Mouse (Mus musculus) midbrain, embryonic 10.5 days (tissue): ENCODE results near the gene Ncln. TPM values are rescaled to one million over a fixed set of nuclear protein-coding genes. Genes with fewer than 3 reads are reported as not detected.
A peak's percentile ranks its signal among the peaks of the same experiment; 100 is the strongest.

ENCODE experiments used
- DNase-seq: peaks from one replicate; pipeline ENCODE4 v3.0.0-alpha.2; 2017; ENCODE audit warnings: low spot score
- H3K27ac ChIP-seq: fragments of 300-500 bp; sonication (generic); replicated peaks from 2 replicates; pipeline ENCODE4 v1.5.1; 2016; ENCODE audit warnings: mild to moderate bottlenecking
- H3K27me3 ChIP-seq: fragments of 300-500 bp; sonication (generic); 2 replicates; pipeline ENCODE4 v1.6.1; 2016; ENCODE audit warnings: low read depth, mild to moderate bottlenecking; ENCODE audit not compliant: poor library complexity, severe bottlenecking
- H3K36me3 ChIP-seq: fragments of 300-500 bp; sonication (generic); 2 replicates; pipeline ENCODE4 v1.6.1; 2016; ENCODE audit warnings: mild to moderate bottlenecking, moderate library complexity
- H3K4me1 ChIP-seq: fragments of 300-500 bp; sonication (generic); 2 replicates; pipeline ENCODE4 v1.6.1; 2016
- H3K4me3 ChIP-seq: fragments of 300-500 bp; sonication (generic); 2 replicates; pipeline ENCODE4 v1.5.1; 2016; ENCODE audit warnings: mild to moderate bottlenecking, moderate library complexity
- H3K9me3 ChIP-seq: fragments of 300-500 bp; sonication (generic); replicated peaks from 2 replicates; pipeline ENCODE4 v1.6.1; 2016; ENCODE audit warnings: mild to moderate bottlenecking
- WGBS: fragments of 180-500 bp; shearing (Covaris S2); methylation state at CpG from one replicate; pipeline ENCODE4 v1.1.7; 2016; 5-methylcytosine and 5-hydroxymethylcytosine counted together
- polyA plus RNA-seq: library from polyadenylated mRNA; unstranded; fragments of >200 nt; fragmentation: Nextera tagmentation; extraction: Ambion mirVana; gene quantifications from 2 replicates; pipeline ENCODE4 v1.2.1, GENCODE M21; 2016

Gene Ncln
- polyA plus RNA-seq, 1 experiment from 2014 or later, result 87.5 TPM

GRCm38 (mm10) chr10:81462917-81463316 is 33.3 kb downstream of the Ncln start:
- 82% methylated on average over 7 of the region's 7 CpGs for WGBS
- DNase-seq, result peak; percentile 11

DNA sequence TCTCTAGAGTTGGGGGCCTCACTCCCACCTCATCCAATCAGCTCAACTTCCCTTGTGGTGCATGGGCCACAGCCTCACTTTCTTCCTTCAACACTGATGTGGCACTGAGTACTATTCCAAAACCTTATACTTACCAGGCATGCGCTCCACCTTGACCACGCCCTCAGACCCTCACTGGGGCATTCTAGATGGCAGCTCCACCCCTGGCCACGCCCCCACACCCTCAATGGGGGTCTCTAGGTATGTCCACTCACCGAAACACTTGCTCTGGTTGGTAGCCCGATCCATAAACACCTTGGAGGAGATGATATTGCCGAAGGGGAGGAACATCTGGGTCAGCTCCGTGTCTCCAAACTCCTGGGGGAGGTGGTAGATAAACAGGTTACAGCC is 33.8 kb downstream of the Ncln start:
- Histone ChIP-seq H3K36me3 (0 out of 2 replicates have a peak, but pooled peaks cover 4% of the 10 kb centered on the region), H3K27me3 (peaks cover 100% of the 10 kb centered on the region), H3K27ac (no peak overlapping the region), H3K4me1 (peaks cover 42% of the 10 kb centered on the region), H3K9me3 (no peaks in the 10 kb centered on the region), H3K4me3 (no peak overlapping the region)
- 39% methylated on average over 7 of the region's 7 CpGs for WGBS
- DNase-seq, result no peak

More at GRCm38 (mm10) chr10:81462917-81463316, 33.3 kb downstream of the Ncln start:
- H3K27ac ChIP-seq, result no peak overlapping the region
- H3K36me3 ChIP-seq, result 0 out of 2 replicates have a peak, but pooled peaks cover 4% of the 10 kb centered on the region
- no peaks in the 10 kb centered on the region for H3K9me3 ChIP-seq
- H3K4me3 ChIP-seq, result no peak overlapping the region
- H3K4me1 ChIP-seq, result peaks cover 42% of the 10 kb centered on the region
- peaks cover 100% of the 10 kb centered on the region for H3K27me3 ChIP-seq

DNA sequence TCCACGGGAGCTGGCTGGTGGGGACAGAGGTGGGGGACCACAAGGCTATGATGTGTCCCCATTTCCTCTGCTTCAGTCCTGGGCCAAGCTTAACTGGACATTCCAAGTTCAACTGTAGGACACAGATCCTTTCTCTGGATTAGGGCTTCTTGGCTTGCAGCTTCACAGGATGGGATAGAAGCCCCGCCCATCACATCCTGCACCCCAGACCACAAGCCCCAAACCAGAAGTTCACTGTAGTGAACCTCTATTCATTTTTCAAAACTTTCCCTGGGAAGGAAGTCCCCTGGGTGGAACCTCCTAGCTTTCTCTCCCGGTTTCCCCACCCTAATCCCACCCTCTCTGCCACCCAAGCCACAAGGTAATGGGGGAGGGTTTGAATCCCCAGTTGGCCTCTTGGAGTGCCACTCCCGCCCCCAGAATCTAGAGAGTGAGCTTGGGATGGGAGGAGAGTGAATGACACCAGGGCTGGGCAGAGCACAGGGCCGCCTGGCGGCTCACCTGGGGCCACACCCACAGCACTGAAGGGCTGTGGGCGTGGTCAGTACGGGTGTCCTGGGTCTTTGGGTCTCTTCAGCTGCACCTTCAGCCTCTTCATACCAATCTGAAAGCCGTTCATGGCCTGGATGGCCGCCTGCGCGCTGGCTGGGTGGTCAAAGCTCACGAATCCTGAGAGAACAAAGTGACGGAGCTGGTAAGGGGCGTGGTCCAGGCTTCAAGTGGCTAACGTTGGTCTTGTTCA is 34.3 kb downstream of the Ncln start:
- Histone ChIP-seq H3K4me1 (peaks cover 39% of the 10 kb centered on the region), H3K4me3 (no peak overlapping the region), H3K36me3 (0 out of 2 replicates have a peak, but pooled peaks cover 3% of the 10 kb centered on the region), H3K27me3 (peaks cover 100% of the 10 kb centered on the region), H3K9me3 (no peaks in the 10 kb centered on the region), H3K27ac (no peak overlapping the region)
- peak; percentile 11 for DNase-seq
- WGBS, result 10% methylated on average over 16 of the region's 16 CpGs

DNA sequence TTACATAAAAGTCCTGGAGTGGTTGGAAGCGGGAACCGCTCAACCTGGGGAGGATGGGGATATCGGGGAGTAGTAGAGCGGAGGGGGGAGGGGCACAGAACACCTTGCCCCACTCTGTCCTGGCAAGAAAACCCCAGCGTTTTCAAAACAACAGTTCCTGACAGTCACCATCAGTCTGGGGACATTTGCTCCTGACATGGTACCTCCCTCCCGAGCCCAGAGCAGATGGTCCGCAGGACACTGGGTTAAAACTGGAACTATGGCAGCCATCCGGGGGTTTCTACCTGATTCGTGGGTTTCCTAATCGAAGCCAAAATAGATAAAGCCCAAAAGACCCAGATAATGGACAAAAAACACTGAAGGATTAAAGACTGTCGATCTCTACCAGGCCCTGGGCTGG is 35.2 kb downstream of the Ncln start:
- WGBS, result 43% methylated on average over 11 of the region's 11 CpGs
- Histone ChIP-seq H3K4me1 (peaks cover 36% of the 10 kb centered on the region), H3K27ac (no peak overlapping the region), H3K9me3 (no peaks in the 10 kb centered on the region), H3K4me3 (no peak overlapping the region), H3K27me3 (peaks cover 100% of the 10 kb centered on the region), H3K36me3 (no peaks in the 10 kb centered on the region)
- peak; percentile 11 for DNase-seq

GRCm38 (mm10) chr10:81460471-81460870 is 35.7 kb downstream of the Ncln start:
- H3K9me3 ChIP-seq, result no peaks in the 10 kb centered on the region
- DNase-seq, result peak; percentile 13
- H3K4me3 ChIP-seq, result no peak overlapping the region
- no peaks in the 10 kb centered on the region for H3K36me3 ChIP-seq
- 39% methylated on average over 20 of the region's 20 CpGs for WGBS
- H3K27me3 ChIP-seq, result peaks cover 100% of the 10 kb centered on the region
- H3K4me1 ChIP-seq, result peaks cover 35% of the 10 kb centered on the region
- no peak overlapping the region for H3K27ac ChIP-seq

DNA sequence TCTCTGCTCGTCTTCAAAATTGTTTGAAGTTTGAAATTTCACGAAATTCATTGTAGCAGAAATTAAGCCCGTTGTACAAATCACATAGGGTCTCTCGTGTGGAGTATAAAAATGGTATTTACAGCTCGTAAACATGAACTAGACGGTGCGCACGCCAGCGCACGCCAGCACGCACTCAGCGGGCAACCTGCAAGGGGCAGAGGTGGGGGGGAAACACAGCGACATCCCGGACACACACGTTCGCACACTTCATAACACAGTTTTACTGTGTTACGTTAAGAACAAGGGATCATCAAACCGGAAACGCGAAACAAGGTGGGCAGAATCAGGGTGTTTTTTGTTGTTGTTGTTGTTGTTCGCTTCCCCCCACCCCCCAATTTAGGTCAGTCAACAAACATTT is 36.8 kb downstream of the Ncln start:
- peaks cover 24% of the 10 kb centered on the region for H3K4me1 ChIP-seq
- no peak for DNase-seq
- H3K27ac ChIP-seq, result no peak overlapping the region
- no peaks in the 10 kb centered on the region for H3K36me3 ChIP-seq
- H3K4me3 ChIP-seq, result no peak overlapping the region
- H3K27me3 ChIP-seq, result peaks cover 100% of the 10 kb centered on the region
- WGBS, result 70% methylated on average over 21 of the region's 21 CpGs
- H3K9me3 ChIP-seq, result no peaks in the 10 kb centered on the region

GRCm38 (mm10) chr10:81458267-81458666 is 37.9 kb downstream of the Ncln start:
- peaks cover 14% of the 10 kb centered on the region for H3K4me1 ChIP-seq
- no peaks in the 10 kb centered on the region for H3K9me3 ChIP-seq
- WGBS, result 85% methylated on average over 6 of the region's 6 CpGs
- DNase-seq, result no peak
- H3K27me3 ChIP-seq, result peaks cover 100% of the 10 kb centered on the region
- H3K27ac ChIP-seq, result no peak overlapping the region
- H3K36me3 ChIP-seq, result no peaks in the 10 kb centered on the region
- no peak overlapping the region for H3K4me3 ChIP-seq

DNA sequence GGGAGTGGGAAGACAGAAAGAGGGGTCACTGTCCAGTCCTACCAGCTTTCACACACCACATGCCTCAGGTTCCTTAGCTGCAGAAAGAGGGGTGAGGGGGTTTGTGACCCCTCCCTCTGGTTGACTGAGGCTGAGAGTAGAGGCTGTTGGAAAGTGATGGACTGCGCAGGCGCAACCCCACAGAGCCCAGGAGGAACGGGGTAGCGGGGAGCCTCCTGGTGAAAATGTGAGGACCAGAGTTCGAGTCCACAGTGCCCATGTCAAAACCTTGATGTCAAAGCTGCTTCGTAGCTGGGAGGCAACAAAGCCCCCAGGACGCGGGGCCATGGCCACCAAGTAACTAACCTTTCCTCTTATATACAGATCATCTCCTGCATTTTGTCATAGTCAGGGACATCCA is 38.6 kb downstream of the Ncln start:
- 92% methylated on average over 8 of the region's 8 CpGs for WGBS
- no peak overlapping the region for H3K27ac ChIP-seq
- H3K27me3 ChIP-seq, result peaks cover 100% of the 10 kb centered on the region
- H3K36me3 ChIP-seq, result no peaks in the 10 kb centered on the region
- H3K9me3 ChIP-seq, result no peaks in the 10 kb centered on the region
- peaks cover 15% of the 10 kb centered on the region for H3K4me1 ChIP-seq
- no peak overlapping the region for H3K4me3 ChIP-seq
- peak; percentile 10 for DNase-seq

DNA sequence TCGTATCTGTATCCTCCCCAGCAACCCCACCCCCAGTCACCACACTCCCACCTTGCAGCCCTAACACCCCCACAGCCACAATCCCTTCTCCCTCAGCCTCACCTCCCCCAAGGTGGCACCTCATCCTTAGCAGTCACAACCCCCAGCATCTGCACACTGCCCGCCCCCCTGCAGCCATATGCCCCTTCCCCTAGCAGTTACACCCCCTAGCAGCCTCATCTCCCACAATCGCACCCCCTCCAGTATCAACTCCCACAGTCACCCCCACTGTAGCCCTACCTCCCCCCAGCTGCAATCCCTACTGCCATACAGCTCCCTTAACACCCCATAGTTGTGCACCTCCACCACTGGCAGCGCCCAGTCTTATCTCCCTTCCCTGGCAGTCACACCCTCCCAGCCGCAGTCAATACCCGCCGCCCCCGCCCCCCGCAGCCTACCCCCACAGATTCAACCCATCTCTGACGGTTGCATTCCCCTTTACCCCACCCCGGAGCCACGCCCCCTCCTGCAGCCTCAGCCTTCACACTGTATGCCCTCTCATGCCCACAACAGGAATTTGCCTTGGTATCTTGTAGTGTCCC is 39.1 kb downstream of the Ncln start:
- H3K36me3 ChIP-seq, result no peaks in the 10 kb centered on the region
- H3K27me3 ChIP-seq, result peaks cover 100% of the 10 kb centered on the region
- no peak overlapping the region for H3K27ac ChIP-seq
- no peak overlapping the region for H3K4me3 ChIP-seq
- peaks cover 17% of the 10 kb centered on the region for H3K4me1 ChIP-seq
- H3K9me3 ChIP-seq, result no peaks in the 10 kb centered on the region
- 55% methylated on average over 12 of the region's 12 CpGs for WGBS
- DNase-seq, result no peak

GRCm38 (mm10) chr10:81455181-81455895 is 40.9 kb downstream of the Ncln start, which contains the start of gene Nfic:
Gene Nfic (minus strand): TSS chr10:81455635.
- Histone ChIP-seq H3K4me3 (no peak within 1 kb of the TSS), H3K4me1 (peaks cover 9% of the 10 kb centered on the region; the same call in 1 of the 2 replicates), H3K27me3 (peaks cover 100% of the 10 kb centered on the region), H3K9me3 (no peaks in the 10 kb centered on the region), H3K27ac (no peak within 1 kb of the TSS), H3K36me3 (no peaks in the 10 kb centered on the region)
- 59% methylated on average over 28 of the region's 28 CpGs for WGBS
- no peak for DNase-seq

DNA sequence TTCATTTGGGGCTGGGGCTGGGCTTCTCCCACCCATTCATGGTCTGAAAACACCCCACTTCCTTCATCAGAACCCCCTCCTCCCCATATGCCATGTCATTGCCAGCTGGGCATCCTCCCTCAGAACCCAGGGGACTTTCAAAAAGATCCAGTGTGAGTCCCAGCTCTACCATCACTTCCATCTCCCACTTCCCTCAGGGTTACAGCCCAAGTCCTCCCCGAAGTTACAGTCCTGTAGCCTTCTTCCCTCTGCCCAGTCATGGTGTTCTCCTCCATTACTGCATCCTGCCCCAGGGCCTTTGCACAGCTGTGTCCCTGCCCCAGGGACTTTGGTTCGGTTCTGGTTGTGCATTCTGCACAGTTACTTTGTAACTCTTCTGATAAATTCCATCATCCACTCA is 42.1 kb downstream of the Ncln start:
- Histone ChIP-seq H3K36me3 (no peaks in the 10 kb centered on the region), H3K9me3 (no peaks in the 10 kb centered on the region), H3K4me3 (no peak overlapping the region), H3K27ac (no peak overlapping the region), H3K27me3 (peaks cover 92% of the 10 kb centered on the region), H3K4me1 (peaks cover 7% of the 10 kb centered on the region; the same call in 1 of the 2 replicates)
- DNase-seq, result no peak
- WGBS, result 83% methylated on average over 2 of the region's 2 CpGs

DNA sequence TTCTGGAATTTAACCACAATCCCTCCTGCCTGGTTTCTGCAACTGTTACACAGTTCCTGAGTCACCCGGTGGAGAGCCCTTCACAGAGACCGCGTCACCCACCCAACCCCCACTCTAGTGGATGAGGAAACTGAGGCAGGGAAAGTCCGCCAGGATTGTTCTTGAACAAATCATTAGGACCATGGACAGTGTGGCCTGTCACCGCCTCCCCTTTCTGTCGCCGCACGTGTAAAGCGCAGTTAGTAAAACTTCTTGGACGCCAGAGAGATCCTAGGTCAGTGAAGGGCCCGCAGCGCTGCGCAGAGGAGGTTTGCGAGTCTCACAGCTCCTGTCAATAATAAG is 43.3 kb downstream of the Ncln start:
- Histone ChIP-seq H3K27ac (no peak overlapping the region), H3K27me3 (peaks cover 80% of the 10 kb centered on the region)
- peak; percentile 16 for DNase-seq

More for the DNA sequence above, 43.3 kb downstream of the Ncln start:
- Histone ChIP-seq H3K4me3 (no peak overlapping the region), H3K9me3 (no peaks in the 10 kb centered on the region), H3K4me1 (peaks cover 7% of the 10 kb centered on the region; the same call in 1 of the 2 replicates), H3K36me3 (no peaks in the 10 kb centered on the region)
- 5% methylated on average over 14 of the region's 14 CpGs for WGBS
